Mouse (Mus musculus) stomach, postnatal 0 days (tissue): ENCODE data around the gene Apbb2.

Experiments used
- CTCF ChIP-seq: IDR thresholded peaks from 2 replicates; pipeline ENCODE4 v1.5.1; 2016; ENCODE audit warnings: antibody characterized with exemption, low read depth, mild to moderate bottlenecking, moderate library complexity
- EP300 ChIP-seq: optimal IDR thresholded peaks from 2 replicates; pipeline ENCODE3; 2016; ENCODE audit warnings: antibody characterized with exemption

DNA sequence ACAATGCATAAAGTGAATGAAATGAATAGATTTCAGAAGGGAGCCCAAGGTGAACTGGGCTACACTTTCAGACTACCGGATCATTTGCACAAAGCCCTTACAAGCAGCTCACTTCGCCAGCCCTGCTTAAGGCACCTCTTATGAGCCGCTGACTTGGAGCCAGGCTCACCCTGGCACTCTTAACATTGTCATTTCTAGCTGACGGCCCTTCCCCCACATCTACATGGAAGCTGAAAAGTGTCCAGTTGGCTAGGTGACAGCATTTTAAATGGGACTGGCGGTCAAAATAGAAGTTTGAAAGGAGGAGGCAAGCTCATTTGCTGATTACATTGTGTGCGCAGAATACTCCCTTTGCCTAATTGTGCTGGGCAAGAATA, 280.6 kb downstream of the Apbb2 start:
- TF ChIP-seq CTCF (no peak), EP300 (no peak)
